7 mouse cellular contexts compared by ENCODE assay signal in genomic region chr5:135078482-135078810, GRCm38 (mm10). TPM values are rescaled to one million over a fixed set of nuclear protein-coding genes. Genes with fewer than 3 reads are reported as not detected.
DNase-seq lines count a peak whose midpoint lies in the region; ATAC-seq and TF ChIP-seq lines count a peak whose summit lies in the region.

No protein-coding gene starts in this region.

- H3K36me3 ChIP-seq in lung, embryonic 14.5 days (ENCODE audit: insufficient read depth): no peaks in the 10 kb centered on the region
- H3K36me3 ChIP-seq in intestine, embryonic 16.5 days (ENCODE audit: control insufficient read depth, insufficient read depth, low read length): no peaks in the 10 kb centered on the region
- peaks cover 17% of the 10 kb centered on the region for H3K36me3 ChIP-seq in neural tube, embryonic 15.5 days

- no peak for TF ChIP-seq CTCF in lung, embryonic 14.5 days (IDR thresholded peaks at IDR 0.05; ENCODE audit: low read depth)

- H3K4me2 ChIP-seq in lung, embryonic 14.5 days: peak overlapping the region; percentile 79
- peak overlapping the region; percentile 95 for H3K4me2 ChIP-seq in intestine, embryonic 16.5 days (ENCODE audit: low read depth, low read length)
- H3K4me2 ChIP-seq in neural tube, embryonic 15.5 days: peak overlapping the region; percentile 84

- no peaks in the 10 kb centered on the region for H3K9me3 ChIP-seq in lung, embryonic 14.5 days (ENCODE audit: low read depth, low read length)
- no peaks in the 10 kb centered on the region for H3K9me3 ChIP-seq in intestine, embryonic 16.5 days (ENCODE audit: control insufficient read depth, low read length)
- H3K9me3 ChIP-seq in neural tube, embryonic 15.5 days (replicated peaks): no peaks in the 10 kb centered on the region

- H3K27ac ChIP-seq in lung, embryonic 14.5 days (ENCODE audit: low read depth): no peak overlapping the region
- H3K27ac ChIP-seq in intestine, embryonic 16.5 days (ENCODE audit: low read length): no peak overlapping the region
- H3K27ac ChIP-seq in neural tube, embryonic 15.5 days (replicated peaks): peak overlapping the region; percentile 93

- ATAC-seq in lung, embryonic 14.5 days (ENCODE audit: insufficient read depth): no peak
- ATAC-seq in erythroblast, adult 5-6 weeks (replicated peaks; ENCODE audit: low FRiP score, poor library complexity, severe bottlenecking): 0 out of 2 replicates have a peak, but pooled peaks have one; percentile 7
- ATAC-seq in intestine, embryonic 16.5 days: no peak; the same call in 1 of the 2 replicates
- no peak; the same call in 1 of the 2 replicates for ATAC-seq in neural tube, embryonic 15.5 days (ENCODE audit: low FRiP score)

- H3K4me1 ChIP-seq in lung, embryonic 14.5 days (ENCODE audit: insufficient read depth): peaks cover 1% of the 10 kb centered on the region; the same call in 1 of the 2 replicates
- peaks cover 20% of the 10 kb centered on the region for H3K4me1 ChIP-seq in intestine, embryonic 16.5 days (ENCODE audit: control insufficient read depth, insufficient read depth, low read length)
- peaks cover 32% of the 10 kb centered on the region for H3K4me1 ChIP-seq in neural tube, embryonic 15.5 days

- H3K4me3 ChIP-seq in lung, embryonic 14.5 days (ENCODE audit: low read depth, low read length): peak overlapping the region; percentile 90
- peak overlapping the region; percentile 83 for H3K4me3 ChIP-seq in intestine, embryonic 16.5 days (ENCODE audit: low read length)
- H3K4me3 ChIP-seq in neural tube, embryonic 15.5 days (replicated peaks): peak overlapping the region; percentile 92

- H3K9ac ChIP-seq in lung, embryonic 14.5 days: peak overlapping the region; percentile 93; the same call in 1 of the 2 replicates
- H3K9ac ChIP-seq in intestine, embryonic 16.5 days (ENCODE audit: low read depth, low read length): peak overlapping the region; percentile 95
- peak overlapping the region; percentile 100 for H3K9ac ChIP-seq in neural tube, embryonic 15.5 days (replicated peaks)

- no peak for DNase-seq in lung, embryonic 14.5 days
- no peak for DNase-seq in lung, adult 18-20 months
- DNase-seq in adrenal gland, postnatal 25 days: no peak
- DNase-seq in B cell, adult 2 months: no peak

- WGBS in lung, embryonic 14.5 days: under 1% methylated on average over 11 of the region's 11 CpGs
- WGBS in intestine, embryonic 16.5 days: 2% methylated on average over 11 of the region's 11 CpGs
- 1% methylated on average over 11 of the region's 11 CpGs for WGBS in neural tube, embryonic 15.5 days

- H3K27me3 ChIP-seq in lung, embryonic 14.5 days (ENCODE audit: insufficient read depth, low read length): no peaks in the 10 kb centered on the region
- H3K27me3 ChIP-seq in intestine, embryonic 16.5 days (replicated peaks; ENCODE audit: control insufficient read depth, insufficient read depth, low read length): no peaks in the 10 kb centered on the region
- H3K27me3 ChIP-seq in neural tube, embryonic 15.5 days (replicated peaks): peaks cover 6% of the 10 kb centered on the region; the same call in 1 of the 2 replicates

RNA-seq across cellular contexts. Expression of gene Vps37d, which starts 0.4 kb away (rescaled TPM):
- polyA plus RNA-seq in lung, embryonic 14.5 days (2014; fragmentation: Nextera tagmentation; extraction: Ambion mirVana): 5.6 and 7.1 TPM in 2 replicates
- total RNA-seq in erythroblast, adult 5-6 weeks (2015; ENCODE audit: low replicate concordance): not detected in 2 replicates
- total RNA-seq in erythroblast, adult 5-6 weeks (2017; ENCODE audit: low replicate concordance): not detected in 2 replicates
- polyA plus RNA-seq in intestine, embryonic 16.5 days (2015; fragmentation: Nextera tagmentation; extraction: Ambion mirVana): 2.9 TPM in 2 replicates
- polyA plus RNA-seq in neural tube, embryonic 15.5 days (2015; fragmentation: Nextera tagmentation; extraction: Ambion mirVana): 30.3 and 34.0 TPM in 2 replicates
- total RNA-seq in adrenal gland, postnatal 25 days (2021): 2.2 and 4.1 TPM in 2 replicates

RNA-seq across cellular contexts. Expression of gene Mlxipl, which starts 11.2 kb away (rescaled TPM):
- polyA plus RNA-seq in lung, embryonic 14.5 days (2014; fragmentation: Nextera tagmentation; extraction: Ambion mirVana): 2.1 and 2.5 TPM in 2 replicates
- not detected in 2 replicates for total RNA-seq in erythroblast, adult 5-6 weeks (2015; ENCODE audit: low replicate concordance)
- total RNA-seq in erythroblast, adult 5-6 weeks (2017; ENCODE audit: low replicate concordance): 0.51 TPM in 1 of 2 replicates, not detected in the other
- 8.2 and 9.5 TPM in 2 replicates for polyA plus RNA-seq in intestine, embryonic 16.5 days (2015; fragmentation: Nextera tagmentation; extraction: Ambion mirVana)
- 0.79 and 0.84 TPM in 2 replicates for polyA plus RNA-seq in neural tube, embryonic 15.5 days (2015; fragmentation: Nextera tagmentation; extraction: Ambion mirVana)
- total RNA-seq in adrenal gland, postnatal 25 days (2021): 70.1 and 79.1 TPM in 2 replicates

RNA-seq across cellular contexts. Expression of gene Bud23, which starts 13.7 kb away (rescaled TPM):
- 102 and 116 TPM in 2 replicates for polyA plus RNA-seq in lung, embryonic 14.5 days (2014; fragmentation: Nextera tagmentation; extraction: Ambion mirVana)
- 23.4 and 30.9 TPM in 2 replicates for total RNA-seq in erythroblast, adult 5-6 weeks (2015; ENCODE audit: low replicate concordance)
- 12.0 and 17.3 TPM in 2 replicates for total RNA-seq in erythroblast, adult 5-6 weeks (2017; ENCODE audit: low replicate concordance)
- polyA plus RNA-seq in intestine, embryonic 16.5 days (2015; fragmentation: Nextera tagmentation; extraction: Ambion mirVana): 84.6 and 109 TPM in 2 replicates
- 75.0 and 87.9 TPM in 2 replicates for polyA plus RNA-seq in neural tube, embryonic 15.5 days (2015; fragmentation: Nextera tagmentation; extraction: Ambion mirVana)
- total RNA-seq in adrenal gland, postnatal 25 days (2021): 58.5 and 66.1 TPM in 2 replicates

RNA-seq across cellular contexts. Expression of gene Dnajc30, which starts 14.4 kb away (rescaled TPM):
- 31.9 and 33.2 TPM in 2 replicates for polyA plus RNA-seq in lung, embryonic 14.5 days (2014; fragmentation: Nextera tagmentation; extraction: Ambion mirVana)
- total RNA-seq in erythroblast, adult 5-6 weeks (2015; ENCODE audit: low replicate concordance): 1.5 and 7.9 TPM in 2 replicates
- 2.2 and 4.6 TPM in 2 replicates for total RNA-seq in erythroblast, adult 5-6 weeks (2017; ENCODE audit: low replicate concordance)
- 33.9 and 39.2 TPM in 2 replicates for polyA plus RNA-seq in intestine, embryonic 16.5 days (2015; fragmentation: Nextera tagmentation; extraction: Ambion mirVana)
- 40.6 and 44.5 TPM in 2 replicates for polyA plus RNA-seq in neural tube, embryonic 15.5 days (2015; fragmentation: Nextera tagmentation; extraction: Ambion mirVana)
- total RNA-seq in adrenal gland, postnatal 25 days (2021): 29.6 and 38.8 TPM in 2 replicates

RNA-seq across cellular contexts. Expression of gene Stx1a, which starts 55.2 kb away (rescaled TPM):
- 13.2 and 14.5 TPM in 2 replicates for polyA plus RNA-seq in lung, embryonic 14.5 days (2014; fragmentation: Nextera tagmentation; extraction: Ambion mirVana)
- not detected in 2 replicates for total RNA-seq in erythroblast, adult 5-6 weeks (2015; ENCODE audit: low replicate concordance)
- not detected in 2 replicates for total RNA-seq in erythroblast, adult 5-6 weeks (2017; ENCODE audit: low replicate concordance)
- polyA plus RNA-seq in intestine, embryonic 16.5 days (2015; fragmentation: Nextera tagmentation; extraction: Ambion mirVana): 11.9 and 13.4 TPM in 2 replicates
- 118 and 141 TPM in 2 replicates for polyA plus RNA-seq in neural tube, embryonic 15.5 days (2015; fragmentation: Nextera tagmentation; extraction: Ambion mirVana)
- total RNA-seq in adrenal gland, postnatal 25 days (2021): 10.4 and 11.1 TPM in 2 replicates
